Mouse (Mus musculus) heart, embryonic 12.5 days (tissue): ENCODE data around the gene Rbm42. TPM values are rescaled to one million over a fixed set of nuclear protein-coding genes. Genes with fewer than 3 reads are reported as not detected.

ENCODE experiments used
- polyA plus RNA-seq: library from polyadenylated mRNA; unstranded; fragments of >200 nt; fragmentation: Nextera tagmentation; extraction: Ambion mirVana; gene quantifications from 2 replicates; pipeline ENCODE4 v1.2.1, GENCODE M21; 2016

The Rbm42 gene
- polyA plus RNA-seq, 1 experiment from 2014 or later: 96.5 TPM

Other genes with a start within 250 kb of the Rbm42 start
- gene Tyrobp, start 236.6 kb downstream of the Rbm42 start, polyA plus RNA-seq: 9.5 and 9.8 TPM in 2 replicates
- 1.1 TPM in 1 of 2 replicates, not detected in the other for gene Hcst, start 230.5 kb downstream of the Rbm42 start, polyA plus RNA-seq
- gene Nfkbid, start 228.6 kb downstream of the Rbm42 start, polyA plus RNA-seq: 0.95 and 1.3 TPM in 2 replicates
- gene Aplp1, start 204.8 kb downstream of the Rbm42 start, polyA plus RNA-seq: 41.6 and 43.4 TPM in 2 replicates
- 1.1 and 1.3 TPM in 2 replicates for gene Kirrel2, start 192.6 kb downstream of the Rbm42 start, polyA plus RNA-seq
- 0.06 and 0.23 TPM in 2 replicates for gene Nphs1, start 192.0 kb downstream of the Rbm42 start, polyA plus RNA-seq
- gene Prodh2, start 156.7 kb downstream of the Rbm42 start, polyA plus RNA-seq: 1.00 TPM in 1 of 2 replicates, not detected in the other
- gene Arhgap33, start 115.3 kb downstream of the Rbm42 start, polyA plus RNA-seq: 10.1 and 10.9 TPM in 2 replicates
- gene Hspb6, start 98.1 kb downstream of the Rbm42 start, polyA plus RNA-seq: 30.5 and 31.6 TPM in 2 replicates
- gene Proser3, start 98.0 kb downstream of the Rbm42 start, polyA plus RNA-seq: 9.3 and 12.7 TPM in 2 replicates
- 31.1 and 34.8 TPM in 2 replicates for gene Lin37, start 90.5 kb downstream of the Rbm42 start, polyA plus RNA-seq
- gene U2af1l4, start 87.0 kb downstream of the Rbm42 start, polyA plus RNA-seq: 82.4 and 88.8 TPM in 2 replicates
- gene Gm49396, start 87.0 kb downstream of the Rbm42 start, polyA plus RNA-seq: 10.5 and 10.6 TPM in 2 replicates
- 115 and 124 TPM in 2 replicates for gene Psenen, start 86.7 kb downstream of the Rbm42 start, polyA plus RNA-seq
- 2.7 and 3.7 TPM in 2 replicates for gene Igflr1, start 84.9 kb downstream of the Rbm42 start, polyA plus RNA-seq
- gene Kmt2b, start 61.6 kb downstream of the Rbm42 start, polyA plus RNA-seq: 4.9 and 5.1 TPM in 2 replicates
- gene Zbtb32, start 51.4 kb downstream of the Rbm42 start, polyA plus RNA-seq: 0.09 and 0.44 TPM in 2 replicates
- gene Upk1a, start 37.5 kb downstream of the Rbm42 start, polyA plus RNA-seq: 0.44 and 2.5 TPM in 2 replicates
- 1,789 and 1,831 TPM in 2 replicates for gene Cox6b1, start 24.2 kb downstream of the Rbm42 start, polyA plus RNA-seq
- 1.1 and 1.4 TPM in 2 replicates for gene Etv2, start 14.5 kb downstream of the Rbm42 start, polyA plus RNA-seq
- 35.4 and 36.3 TPM in 2 replicates for gene Haus5, start 14.7 kb upstream of the Rbm42 start, polyA plus RNA-seq
- not detected in 2 replicates for gene Pmis2, start 21.3 kb upstream of the Rbm42 start, polyA plus RNA-seq
- gene 2200002J24Rik, start 48.6 kb upstream of the Rbm42 start, polyA plus RNA-seq: 1.2 and 1.5 TPM in 2 replicates
- 0.78 and 0.98 TPM in 2 replicates for gene Atp4a, start 61.9 kb upstream of the Rbm42 start, polyA plus RNA-seq
- gene Tmem147, start 79.2 kb upstream of the Rbm42 start, polyA plus RNA-seq: 158 and 165 TPM in 2 replicates
- not detected in 2 replicates for gene Gapdhs, start 93.4 kb upstream of the Rbm42 start, polyA plus RNA-seq
- gene Sbsn, start 101.2 kb upstream of the Rbm42 start, polyA plus RNA-seq: 0.58 and 0.72 TPM in 2 replicates
- 1.1 TPM in 2 replicates for gene Dmkn, start 113.4 kb upstream of the Rbm42 start, polyA plus RNA-seq
- not detected in 2 replicates for gene Krtdap, start 137.6 kb upstream of the Rbm42 start, polyA plus RNA-seq
- gene Ffar2, start 173.5 kb upstream of the Rbm42 start, polyA plus RNA-seq: not detected in 2 replicates
- gene Ffar3, start 205.9 kb upstream of the Rbm42 start, polyA plus RNA-seq: not detected in 2 replicates
- gene Ffar1, start 211.2 kb upstream of the Rbm42 start, polyA plus RNA-seq: not detected in 2 replicates
- not detected in 2 replicates for gene Cd22, start 230.0 kb upstream of the Rbm42 start, polyA plus RNA-seq